Mouse (Mus musculus): ENCODE measurements around the gene Atp6v1e2. TPM values are rescaled to one million over a fixed set of nuclear protein-coding genes. Genes with fewer than 3 reads are reported as not detected.

Atp6v1e2 gene
- total and polyA plus RNA-seq, 3 experiments: not detected

DNA sequence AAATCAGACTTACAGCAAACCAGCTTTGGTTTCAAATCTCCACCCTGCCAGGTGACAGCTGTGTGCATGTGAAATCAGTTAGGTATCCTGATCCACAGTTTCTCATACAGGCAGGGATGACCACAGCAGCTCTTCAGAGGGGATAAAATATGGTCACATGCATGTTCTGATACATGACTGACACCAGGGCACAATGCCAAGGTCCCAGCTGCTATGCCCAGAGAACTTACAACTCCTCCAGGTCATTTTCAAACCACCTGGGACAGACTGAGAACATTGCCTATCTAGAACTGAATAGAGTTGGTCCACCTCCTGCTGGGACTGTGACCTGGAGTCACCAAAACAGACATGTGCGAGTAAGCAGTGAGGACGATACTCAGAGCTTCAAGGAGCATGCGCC lies 40.6 kb downstream of the Atp6v1e2 start:
- dilution Hi-C loops (cut with MboI; ENCODE audit: extremely low pct_ligation_motif_present, extremely low pct_unique_long_range_greater_than_20kb, low sequenced_read_pairs) (no loop called here), in situ Hi-C loops (cut with MboI; ENCODE audit: low pct_ligation_motif_present, low pct_unique_long_range_greater_than_20kb, low sequenced_read_pairs) (loop anchor here (5.0 to 25.0 kb wide), 3 partner anchors 425 to 742 kb away; partner anchors contain the start of gene Prkce)
- TF ChIP-seq KAT2A (IDR thresholded peaks at IDR 0.05; ENCODE audit: insufficient replicate concordance, low read length) (no peak), NELFE (IDR thresholded peaks at IDR 0.05; ENCODE audit: low read depth, low read length) (no peak), CTCF (conservative IDR thresholded peaks at IDR 0.05 in 1 of 2, IDR thresholded peaks at IDR 0.05 in 1 of 2; ENCODE audit: low read depth in 2 of 2, low read length in 2 of 2) (no peak), IRF4 (IDR thresholded peaks at IDR 0.05; ENCODE audit: low read depth, low read length) (no peak), E2F4 (IDR thresholded peaks at IDR 0.05; ENCODE audit: insufficient replicate concordance, low read depth, low read length) (no peak), MXI1 (IDR thresholded peaks at IDR 0.05; ENCODE audit: low read depth, low read length) (no peak), ZKSCAN1 (IDR thresholded peaks at IDR 0.05; ENCODE audit: borderline replicate concordance, low read depth, low read length) (no peak), JUND (conservative IDR thresholded peaks at IDR 0.05; ENCODE audit: low read depth, low read length) (no peak), MEF2A (IDR thresholded peaks at IDR 0.05; ENCODE audit: borderline replicate concordance, low read depth, low read length) (no peak), MAX (IDR thresholded peaks at IDR 0.05; ENCODE audit: low read length) (no peak), NRF1 (IDR thresholded peaks at IDR 0.05; ENCODE audit: low read depth, low read length) (no peak), MYC (IDR thresholded peaks at IDR 0.05; ENCODE audit: low read depth, low read length) (no peak), ETS1 (conservative IDR thresholded peaks at IDR 0.05; ENCODE audit: low read depth, low read length) (no peak)
- H3K79me2 ChIP-seq (replicated peaks; ENCODE audit: control insufficient read depth, extremely low read depth, insufficient read depth, poor library complexity, severe bottlenecking): no peaks in the 10 kb centered on the region
- H3K4me1 ChIP-seq (ENCODE audit: control insufficient read depth in 1 of 2, insufficient read depth in 2 of 2): peaks cover 7 to 28% of the 10 kb centered on the region in 2 experiments
- no peak overlapping the region for H3K4me3 ChIP-seq (replicated peaks in 1 of 3; ENCODE audit: low read depth in 2 of 3, low read length in 2 of 3, poor library complexity in 1 of 3)
- H3K36me3 ChIP-seq (replicated peaks in 1 of 2; ENCODE audit: control insufficient read depth in 1 of 2, insufficient read depth in 1 of 2, low read length in 1 of 2): no peaks in the 10 kb centered on the region
- DNase-seq (ENCODE audit: extremely low read depth): no peak
- no peak overlapping the region for H3K27ac ChIP-seq (ENCODE audit: insufficient read depth, low read depth)
- no peak overlapping the region for H3K4me2 ChIP-seq (ENCODE audit: insufficient read depth, low read depth, poor library complexity, severe bottlenecking)
- H3K9me3 ChIP-seq (replicated peaks; ENCODE audit: low read length): no peaks in the 10 kb centered on the region
- no peak overlapping the region for H3K9ac ChIP-seq (ENCODE audit: insufficient read depth, low read depth)
- H3K27me3 ChIP-seq (replicated peaks): no peaks in the 10 kb centered on the region

DNA sequence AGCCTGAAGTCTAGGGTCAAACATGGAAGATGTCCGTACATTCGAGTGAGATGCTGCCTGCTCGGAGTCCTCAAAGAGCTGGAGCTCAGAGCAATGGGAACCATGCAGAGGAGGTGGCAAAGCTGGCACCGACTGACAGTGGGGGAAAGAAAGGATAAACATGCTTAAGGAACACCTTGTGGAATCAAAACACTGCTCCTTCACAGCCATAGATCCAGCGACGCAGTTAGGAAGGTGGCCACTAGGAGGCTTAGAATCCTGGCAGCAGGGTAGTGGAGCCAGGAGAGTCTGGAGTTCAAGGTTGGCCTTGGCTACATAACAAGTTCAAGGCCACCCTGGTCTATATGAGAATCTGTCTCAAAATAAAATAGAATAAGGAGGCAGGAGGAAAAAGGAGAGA lies 41.1 kb downstream of the Atp6v1e2 start:
- H3K27ac ChIP-seq (ENCODE audit: insufficient read depth, low read depth): no peak overlapping the region
- TF ChIP-seq CTCF (conservative IDR thresholded peaks at IDR 0.05 in 1 of 2, IDR thresholded peaks at IDR 0.05 in 1 of 2; ENCODE audit: low read depth in 2 of 2, low read length in 2 of 2) (peak in 1 of 2 experiments; percentile 50; a peak in 2 of 4 replicates), MXI1 (IDR thresholded peaks at IDR 0.05; ENCODE audit: low read depth, low read length) (no peak)
- dilution Hi-C loops (cut with MboI; ENCODE audit: extremely low pct_ligation_motif_present, extremely low pct_unique_long_range_greater_than_20kb, low sequenced_read_pairs): no loop called here
- no peak overlapping the region for H3K9ac ChIP-seq (ENCODE audit: insufficient read depth, low read depth)
- H3K27me3 ChIP-seq (replicated peaks): no peaks in the 10 kb centered on the region
- H3K36me3 ChIP-seq (replicated peaks in 1 of 2; ENCODE audit: control insufficient read depth in 1 of 2, insufficient read depth in 1 of 2, low read length in 1 of 2): no peaks in the 10 kb centered on the region
- no peaks in the 10 kb centered on the region for H3K79me2 ChIP-seq (replicated peaks; ENCODE audit: control insufficient read depth, extremely low read depth, insufficient read depth, poor library complexity, severe bottlenecking)
- peak overlapping the region; percentile 12; the same call in 1 of the 2 replicates for H3K4me2 ChIP-seq (ENCODE audit: insufficient read depth, low read depth, poor library complexity, severe bottlenecking)
- peaks cover 7 to 28% of the 10 kb centered on the region in 2 experiments for H3K4me1 ChIP-seq (ENCODE audit: control insufficient read depth in 1 of 2, insufficient read depth in 2 of 2)
- H3K9me3 ChIP-seq (replicated peaks; ENCODE audit: low read length): no peaks in the 10 kb centered on the region
- DNase-seq (ENCODE audit: extremely low read depth): peak; percentile 29
- in situ Hi-C loops (cut with MboI; ENCODE audit: low pct_ligation_motif_present, low pct_unique_long_range_greater_than_20kb, low sequenced_read_pairs): loop anchor here (5.0 to 25.0 kb wide), 3 partner anchors 424 to 742 kb away; partner anchors contain the start of gene Prkce
- H3K4me3 ChIP-seq (replicated peaks in 1 of 3; ENCODE audit: low read depth in 2 of 3, low read length in 2 of 3, poor library complexity in 1 of 3): no peak overlapping the region

DNA sequence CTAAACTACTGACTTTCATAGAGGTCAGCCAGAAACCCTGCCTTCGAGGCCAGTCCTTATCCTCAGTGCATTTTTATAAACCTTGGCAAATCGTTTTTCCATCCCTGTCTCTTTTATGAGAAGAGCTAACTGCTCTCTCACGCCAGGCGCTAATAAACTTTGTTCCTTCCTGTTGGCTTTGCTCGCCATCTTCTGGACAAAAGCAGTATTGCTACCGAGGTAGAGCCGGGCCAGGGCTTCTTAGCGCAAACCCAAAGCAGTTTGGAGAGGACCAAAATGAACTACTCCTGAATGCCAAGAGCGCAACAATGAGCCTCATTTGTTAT lies 41.6 kb downstream of the Atp6v1e2 start:
- peak overlapping the region; percentile 12; the same call in 1 of the 2 replicates for H3K4me2 ChIP-seq (ENCODE audit: insufficient read depth, low read depth, poor library complexity, severe bottlenecking)
- dilution Hi-C loops (cut with MboI; ENCODE audit: extremely low pct_ligation_motif_present, extremely low pct_unique_long_range_greater_than_20kb, low sequenced_read_pairs) (no loop called here), in situ Hi-C loops (cut with MboI; ENCODE audit: low pct_ligation_motif_present, low pct_unique_long_range_greater_than_20kb, low sequenced_read_pairs) (loop anchor here (5.0 to 25.0 kb wide), 3 partner anchors 424 to 741 kb away; partner anchors contain the start of gene Prkce)
- H3K79me2 ChIP-seq (replicated peaks; ENCODE audit: control insufficient read depth, extremely low read depth, insufficient read depth, poor library complexity, severe bottlenecking): no peaks in the 10 kb centered on the region
- H3K9ac ChIP-seq (ENCODE audit: insufficient read depth, low read depth): no peak overlapping the region
- H3K36me3 ChIP-seq (replicated peaks in 1 of 2; ENCODE audit: control insufficient read depth in 1 of 2, insufficient read depth in 1 of 2, low read length in 1 of 2): no peaks in the 10 kb centered on the region
- H3K9me3 ChIP-seq (replicated peaks; ENCODE audit: low read length): no peaks in the 10 kb centered on the region
- H3K27ac ChIP-seq (ENCODE audit: insufficient read depth, low read depth): no peak overlapping the region
- no peak overlapping the region for H3K4me3 ChIP-seq (replicated peaks in 1 of 3; ENCODE audit: low read depth in 2 of 3, low read length in 2 of 3, poor library complexity in 1 of 3)
- no peaks in the 10 kb centered on the region for H3K27me3 ChIP-seq (replicated peaks)
- H3K4me1 ChIP-seq (ENCODE audit: control insufficient read depth in 1 of 2, insufficient read depth in 2 of 2): peaks cover 7 to 28% of the 10 kb centered on the region in 2 experiments
- peak; percentile 84 for DNase-seq (ENCODE audit: extremely low read depth)
- TF ChIP-seq NELFE (IDR thresholded peaks at IDR 0.05; ENCODE audit: low read depth, low read length): no peak
- TF ChIP-seq E2F4 (IDR thresholded peaks at IDR 0.05; ENCODE audit: insufficient replicate concordance, low read depth, low read length): no peak
- TF ChIP-seq USF1 (IDR thresholded peaks at IDR 0.05; ENCODE audit: low read depth, low read length): no peak
- TF ChIP-seq POLR2A (IDR thresholded peaks at IDR 0.05; ENCODE audit: low read depth, low read length): no peak
- TF ChIP-seq MXI1 (IDR thresholded peaks at IDR 0.05; ENCODE audit: low read depth, low read length): peak; percentile 43; the same call in 1 of the 2 replicates
- no peak for TF ChIP-seq USF2 (conservative IDR thresholded peaks at IDR 0.05; ENCODE audit: low read depth, low read length)
- no peak for TF ChIP-seq MEF2A (IDR thresholded peaks at IDR 0.05; ENCODE audit: borderline replicate concordance, low read depth, low read length)
- TF ChIP-seq ETS1 (conservative IDR thresholded peaks at IDR 0.05; ENCODE audit: low read depth, low read length): no peak
- TF ChIP-seq CTCF (conservative IDR thresholded peaks at IDR 0.05 in 1 of 2, IDR thresholded peaks at IDR 0.05 in 1 of 2; ENCODE audit: low read depth in 2 of 2, low read length in 2 of 2): peak; percentile 82 to 97
- no peak for TF ChIP-seq MAZ (IDR thresholded peaks at IDR 0.05; ENCODE audit: low read depth, low read length)
- no peak for TF ChIP-seq POLR2AphosphoS2 (IDR thresholded peaks at IDR 0.05; ENCODE audit: low read depth, low read length)
- peak; percentile 86 for TF ChIP-seq ZC3H11A (IDR thresholded peaks at IDR 0.05; ENCODE audit: low read depth, low read length)
- 0 out of 2 replicates have a peak, but pooled peaks have one; percentile 4 for TF ChIP-seq JUN (IDR thresholded peaks at IDR 0.05; ENCODE audit: insufficient read depth, low read depth, low read length)
- peak; percentile 95 for TF ChIP-seq SMC3 (IDR thresholded peaks at IDR 0.05; ENCODE audit: low read depth, low read length)
- TF ChIP-seq HCFC1 (IDR thresholded peaks at IDR 0.05; ENCODE audit: low read depth, low read length): no peak
- no peak for TF ChIP-seq CHD2 (IDR thresholded peaks at IDR 0.05; ENCODE audit: low read length)
- 0 out of 2 replicates have a peak, but pooled peaks have one; percentile 5 for TF ChIP-seq TCF12 (IDR thresholded peaks at IDR 0.05; ENCODE audit: low read depth, low read length)
